Mouse (Mus musculus) forebrain, embryonic 16.5 days (tissue): ENCODE data around the gene Retreg2. TPM values are rescaled to one million over a fixed set of nuclear protein-coding genes. Genes with fewer than 3 reads are reported as not detected.
A peak's percentile ranks its signal among the peaks of the same experiment; 100 is the strongest.

Experiments used
- ATAC-seq: fragments of 200-750 bp; cut with Nextera tagmentation; 2 replicates; pipeline ENCODE4 v1.8.0; 2017; ENCODE audit warnings: mild to moderate bottlenecking, moderate library complexity
- H3K27ac ChIP-seq: fragments of 300-500 bp; sonication (generic); 2 replicates; pipeline ENCODE4 v1.5.1; 2014; ENCODE audit warnings: low read length, control low read depth
- H3K27me3 ChIP-seq: fragments of 300-500 bp; sonication (generic); replicated peaks from 2 replicates; pipeline ENCODE4 v1.6.1; 2014; ENCODE audit warnings: low read length; ENCODE audit not compliant: control insufficient read depth, insufficient read depth
- H3K36me3 ChIP-seq: fragments of 300-500 bp; sonication (generic); 2 replicates; pipeline ENCODE4 v1.6.1; 2014; ENCODE audit not compliant: control insufficient read depth, insufficient read depth
- H3K4me1 ChIP-seq: fragments of 300-500 bp; sonication (generic); replicated peaks from 2 replicates; pipeline ENCODE4 v1.6.1; 2014; ENCODE audit warnings: low read length; ENCODE audit not compliant: control insufficient read depth, insufficient read depth
- H3K4me2 ChIP-seq: fragments of 300-500 bp; sonication (generic); 2 replicates; pipeline ENCODE4 v1.6.1; 2014; ENCODE audit warnings: mild to moderate bottlenecking, low read length, control low read depth
- H3K4me3 ChIP-seq: fragments of 300-500 bp; sonication (generic); replicated peaks from 2 replicates; pipeline ENCODE4 v1.5.1; 2014; ENCODE audit warnings: mild to moderate bottlenecking, low read length, control low read depth
- H3K9ac ChIP-seq: fragments of 300-500 bp; sonication (generic); replicated peaks from 2 replicates; pipeline ENCODE4 v1.6.1; 2014; ENCODE audit warnings: low read depth, low read length, control low read depth
- H3K9me3 ChIP-seq: fragments of 300-500 bp; sonication (generic); 2 replicates; pipeline ENCODE4 v1.6.1; 2016; ENCODE audit warnings: low read length; ENCODE audit not compliant: control insufficient read depth
- WGBS: fragments of 180-500 bp; shearing (Covaris S2); extraction: QIAGEN DNeasy Blood & Tissue Kit; methylation state at CpG from one replicate; pipeline ENCODE4 v1.1.7; 2014; 5-methylcytosine and 5-hydroxymethylcytosine counted together
- polyA plus RNA-seq: library from polyadenylated mRNA; unstranded; fragments of >200 nt; fragmentation: Nextera tagmentation; extraction: Ambion mirVana; gene quantifications from 2 replicates; pipeline ENCODE4 v1.2.1, GENCODE M21; 2015

The Retreg2 gene
- polyA plus RNA-seq: 91.9 and 102 TPM in 2 replicates

DNA sequence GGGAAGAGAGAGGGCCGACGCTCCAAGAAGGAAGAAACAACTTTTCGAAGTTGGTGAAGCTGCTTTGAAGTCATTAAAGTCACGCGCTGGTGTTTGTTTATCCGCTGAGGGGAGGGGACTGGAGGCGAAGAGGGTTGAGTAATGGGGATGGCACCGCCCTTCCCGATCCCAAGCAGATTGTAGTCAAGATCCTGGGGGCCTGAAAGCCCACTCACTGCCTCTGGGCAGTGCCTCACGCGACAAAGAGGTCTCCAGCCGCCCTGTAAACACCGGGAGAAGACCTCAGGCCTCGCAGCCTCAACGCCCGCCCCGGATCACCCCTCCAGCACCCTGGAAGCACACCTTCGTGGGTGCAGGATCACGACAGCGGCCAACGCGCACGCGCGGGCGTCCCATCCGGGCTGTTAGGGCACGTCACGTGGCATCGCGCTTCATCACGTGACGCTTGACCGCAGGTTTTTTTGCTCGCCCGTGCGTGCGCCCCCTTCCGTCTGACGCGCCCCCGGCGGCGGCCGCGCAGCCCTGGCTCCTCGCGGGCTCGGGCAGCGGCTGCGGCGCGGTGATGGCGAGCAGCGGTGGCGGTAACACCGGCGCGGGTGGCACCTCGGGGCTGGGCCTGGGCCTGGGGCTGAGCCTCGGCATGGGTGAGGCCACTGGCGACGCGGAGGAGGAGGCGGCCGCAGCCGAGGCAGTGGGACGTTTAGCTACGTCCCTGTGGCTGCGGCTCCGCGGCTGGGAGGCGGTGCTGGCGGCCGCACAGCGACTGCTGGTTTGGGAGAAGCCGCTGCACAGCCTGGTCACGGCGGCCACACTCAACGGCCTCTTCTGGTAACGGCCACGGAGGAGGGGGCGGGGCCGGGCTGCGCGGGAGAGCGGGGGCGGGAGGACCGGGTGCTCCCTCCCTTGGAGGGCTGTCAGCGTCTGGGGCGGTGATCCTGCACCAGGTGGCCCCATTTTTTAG, at the start of gene Retreg2, which contains the start of gene Cnppd1:
Retreg2 (plus strand) TSS at position 478 of the 961 bp plus-strand sequence.
Cnppd1 (minus strand) TSS at position 411 of the 961 bp plus-strand sequence.
- Histone ChIP-seq H3K9me3 (no peaks in the 10 kb centered on the region), H3K4me1 (peaks cover 23% of the 10 kb centered on the region), H3K9ac (peak within 1 kb of the TSS; percentile 96), H3K27ac (peak within 1 kb of the TSS; percentile 96), H3K36me3 (peaks cover 20% of the 10 kb centered on the region), H3K4me2 (peak within 1 kb of the TSS; percentile 89), H3K27me3 (no peaks in the 10 kb centered on the region), H3K4me3 (peak within 1 kb of the TSS; percentile 92)
- ATAC-seq: peak; percentile 90
- under 1% methylated on average over 89 of the region's 91 CpGs for WGBS

DNA sequence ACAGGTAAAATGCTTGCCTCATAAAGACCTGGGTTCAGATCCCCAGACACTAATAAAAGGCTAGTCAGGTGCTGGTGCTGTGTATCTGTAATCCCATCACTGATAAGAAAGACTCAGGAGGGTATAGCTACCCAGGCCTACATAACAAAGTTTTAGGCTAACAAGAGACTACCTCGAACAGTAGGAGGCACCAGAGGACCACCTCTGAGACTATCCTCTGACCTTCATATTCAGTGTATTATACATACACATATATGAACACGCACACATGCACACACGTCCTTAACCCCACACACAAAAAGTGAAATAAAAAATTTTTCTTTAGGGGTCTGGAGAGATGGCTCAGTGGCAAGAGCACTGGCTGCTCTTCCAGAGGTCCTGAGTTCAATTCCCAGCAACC, 20.4 kb upstream of the Retreg2 start:
- no peak for ATAC-seq
- Histone ChIP-seq H3K9ac (no peak overlapping the region), H3K27ac (no peak overlapping the region), H3K27me3 (no peaks in the 10 kb centered on the region), H3K4me1 (peaks cover 9% of the 10 kb centered on the region), H3K36me3 (no peaks in the 10 kb centered on the region), H3K4me3 (no peak overlapping the region), H3K9me3 (no peaks in the 10 kb centered on the region), H3K4me2 (no peak overlapping the region)
- 80% methylated on average over 3 of the region's 3 CpGs for WGBS

DNA sequence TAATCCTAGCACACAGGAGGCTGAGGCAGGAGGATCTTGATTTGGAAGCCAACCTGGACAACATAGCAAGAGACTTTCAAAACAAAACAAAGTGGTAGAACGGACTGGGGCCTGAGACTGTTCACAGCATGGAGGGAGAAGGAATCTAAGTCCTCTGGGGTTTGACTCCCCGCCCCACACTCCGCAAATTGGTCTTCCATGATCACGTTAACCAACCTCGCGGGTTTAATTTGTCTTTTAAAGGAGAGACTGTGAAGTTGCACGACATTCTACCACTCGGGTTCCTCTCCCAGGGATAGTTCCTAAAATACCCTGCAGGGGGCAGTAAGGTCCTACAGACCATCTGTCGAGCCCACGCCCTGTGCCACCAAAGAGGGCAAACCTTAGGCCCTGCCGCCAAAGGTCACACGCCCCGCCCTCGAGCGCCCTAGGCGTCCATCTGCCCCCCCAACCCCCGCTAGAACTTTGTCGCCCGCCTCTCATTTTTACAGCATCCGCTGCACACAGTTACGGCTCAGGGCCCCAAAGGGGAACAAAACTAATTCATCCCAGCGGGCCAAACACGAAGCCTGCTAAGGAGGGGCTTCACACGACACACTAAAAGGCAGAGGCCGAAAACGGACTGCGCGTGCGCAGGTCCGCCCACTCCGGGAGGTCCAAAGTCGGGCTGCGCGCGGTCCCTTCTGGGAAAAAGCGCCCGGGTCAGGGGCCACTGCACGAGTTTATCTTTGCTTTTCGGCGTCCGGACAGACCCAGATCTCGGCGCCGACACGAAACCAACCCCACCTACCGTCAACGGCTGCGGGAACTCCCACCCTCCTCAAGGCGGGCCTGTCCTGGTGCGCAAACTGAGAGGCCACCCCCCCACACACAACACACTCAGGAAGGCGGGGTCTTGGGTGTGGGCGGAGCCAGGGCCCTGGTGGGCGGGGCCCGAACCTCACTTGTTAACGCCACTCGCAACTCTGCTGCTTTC, 17.9 kb upstream of the Retreg2 start, which contains the start of gene Nhej1:
Nhej1 (minus strand) TSS at position 855 of the 976 bp plus-strand sequence.
- Histone ChIP-seq H3K9me3 (no peaks in the 10 kb centered on the region), H3K9ac (peak within 1 kb of the TSS; percentile 77), H3K27me3 (no peaks in the 10 kb centered on the region), H3K4me3 (peak within 1 kb of the TSS; percentile 84), H3K27ac (peak within 1 kb of the TSS; percentile 95), H3K4me1 (peaks cover 9% of the 10 kb centered on the region), H3K4me2 (peak within 1 kb of the TSS; percentile 74), H3K36me3 (no peaks in the 10 kb centered on the region)
- ATAC-seq: peak; percentile 95
- WGBS: 2% methylated on average over 56 of the region's 56 CpGs

DNA sequence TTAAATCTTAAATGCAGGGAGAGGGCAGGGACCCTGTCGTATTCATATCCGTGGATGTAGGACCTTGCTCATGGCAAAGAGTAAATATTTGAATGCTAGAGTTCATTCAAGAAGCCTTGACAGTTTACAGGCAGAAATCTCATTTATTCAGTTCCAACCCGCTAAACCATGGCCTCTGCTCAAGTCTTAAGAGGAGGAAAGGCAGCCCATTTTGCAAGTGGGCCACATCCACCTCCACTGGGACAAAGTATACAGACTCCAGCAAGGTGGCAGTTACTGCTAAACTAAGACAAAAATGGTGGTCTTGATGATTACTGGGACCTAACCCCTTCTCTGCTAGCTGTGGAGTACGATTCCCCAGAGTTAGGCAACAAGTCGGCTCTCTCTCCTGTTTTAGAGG, 17.2 kb upstream of the Retreg2 start:
- Histone ChIP-seq H3K9ac (peak overlapping the region; percentile 77; the same call in 1 of the 2 replicates), H3K4me3 (peak overlapping the region; percentile 84), H3K4me1 (peaks cover 9% of the 10 kb centered on the region), H3K36me3 (no peaks in the 10 kb centered on the region), H3K9me3 (no peaks in the 10 kb centered on the region), H3K27ac (no peak overlapping the region; the same call in 1 of the 2 replicates), H3K4me2 (peak overlapping the region; percentile 74), H3K27me3 (no peaks in the 10 kb centered on the region)
- WGBS: 41% methylated on average over 5 of the region's 5 CpGs
- no peak for ATAC-seq

DNA sequence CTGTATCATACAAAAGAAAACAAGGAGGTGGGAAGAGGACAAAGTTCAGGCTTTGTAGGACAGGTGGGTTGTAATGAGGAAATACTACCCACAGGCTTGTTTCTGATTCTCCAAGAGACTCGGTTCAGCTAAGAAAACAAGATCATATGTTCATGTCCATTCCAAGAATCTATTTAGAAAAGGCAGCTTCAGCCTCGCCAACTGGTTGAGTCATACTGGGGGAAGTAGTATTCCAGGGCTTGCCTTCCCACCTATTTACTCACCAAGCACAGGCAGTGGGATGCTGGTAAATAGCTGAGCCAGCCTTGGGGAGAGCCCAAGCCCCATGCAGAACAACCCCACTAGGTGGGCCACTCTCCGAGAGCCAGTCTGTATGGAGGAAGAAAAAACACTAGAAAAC, 13.9 kb upstream of the Retreg2 start:
- H3K27ac ChIP-seq: no peak overlapping the region
- no peak for ATAC-seq

DNA sequence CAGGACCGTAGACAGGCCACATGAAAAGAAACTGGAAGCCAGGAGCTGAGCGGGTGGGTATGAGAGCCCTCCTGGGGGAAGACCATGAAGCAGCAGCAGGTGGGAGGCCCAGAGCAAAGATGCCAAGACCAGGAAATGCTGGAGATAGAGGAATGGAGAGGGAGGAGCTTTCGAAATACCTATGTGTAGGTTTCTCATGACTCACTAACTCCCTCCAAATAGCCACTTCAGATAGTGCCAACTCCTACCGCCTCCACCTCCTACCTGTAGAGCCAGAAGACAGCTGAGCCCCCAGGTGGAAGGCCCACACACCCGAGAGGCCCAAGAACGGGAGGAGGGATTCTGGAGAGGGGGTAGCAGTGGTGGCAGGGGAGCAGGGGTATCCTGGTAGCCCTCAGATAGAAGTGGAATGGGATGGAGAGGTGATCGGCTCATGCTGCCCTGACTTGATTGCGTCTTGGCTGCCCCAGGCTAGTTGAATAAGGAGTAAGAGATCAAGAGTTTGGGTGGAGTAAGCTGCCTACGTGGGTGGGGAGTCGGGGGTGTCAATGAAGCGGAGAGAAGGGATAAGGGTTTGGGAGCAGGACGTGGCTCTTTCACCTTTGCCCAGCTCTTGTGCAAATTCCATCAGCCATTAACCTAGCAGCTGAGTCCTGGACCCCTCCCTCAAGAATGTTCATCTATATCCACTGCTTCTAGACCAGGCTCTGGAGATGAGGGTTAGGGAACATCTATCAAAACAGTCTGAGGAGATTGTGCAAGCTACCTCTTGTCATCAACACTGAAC, 9.0 kb upstream of the Retreg2 start, which contains the start of gene Slc23a3:
Slc23a3 (minus strand) TSS at position 470 of the 787 bp plus-strand sequence.
- no peak for ATAC-seq
- no peak within 1 kb of the TSS for H3K9ac ChIP-seq
- H3K27me3 ChIP-seq: no peaks in the 10 kb centered on the region
- no peak within 1 kb of the TSS for H3K27ac ChIP-seq
- H3K9me3 ChIP-seq: no peaks in the 10 kb centered on the region
- H3K4me3 ChIP-seq: no peak within 1 kb of the TSS
- H3K4me1 ChIP-seq: no peaks in the 10 kb centered on the region
- peaks cover 10% of the 10 kb centered on the region; the same call in 1 of the 2 replicates for H3K36me3 ChIP-seq
- WGBS: 72% methylated on average over 12 of the region's 12 CpGs
- H3K4me2 ChIP-seq: no peak within 1 kb of the TSS

More for the DNA sequence above, 13.9 kb upstream of the Retreg2 start:
- Histone ChIP-seq H3K4me2 (no peak overlapping the region), H3K4me1 (peaks cover 9% of the 10 kb centered on the region), H3K4me3 (no peak overlapping the region), H3K36me3 (no peaks in the 10 kb centered on the region), H3K9ac (no peak overlapping the region), H3K27me3 (no peaks in the 10 kb centered on the region), H3K9me3 (no peaks in the 10 kb centered on the region)
- WGBS: 70% methylated on average over 3 of the region's 3 CpGs

DNA sequence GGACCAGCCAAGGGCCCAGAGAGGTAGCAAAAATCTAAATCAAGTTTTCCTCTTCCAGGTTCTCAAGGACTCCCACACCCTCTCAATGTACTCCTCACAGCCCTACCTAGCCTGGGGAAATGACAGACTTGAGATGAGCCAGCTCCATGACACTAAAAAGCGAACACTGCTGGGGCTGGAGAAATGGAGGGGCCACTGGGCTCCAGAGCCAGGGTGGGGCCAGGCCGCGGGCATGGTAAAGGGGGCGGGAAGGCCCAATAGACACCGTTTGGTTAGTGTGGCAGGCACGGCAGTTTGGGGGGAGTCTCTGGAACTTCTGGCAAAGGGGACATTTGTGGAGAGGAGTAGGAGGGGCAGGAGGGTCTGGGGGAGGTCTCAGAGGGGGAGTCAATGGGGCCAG, 6.3 kb upstream of the Retreg2 start:
- H3K9me3 ChIP-seq: no peaks in the 10 kb centered on the region
- peaks cover 13% of the 10 kb centered on the region; the same call in 1 of the 2 replicates for H3K36me3 ChIP-seq
- peaks cover 13% of the 10 kb centered on the region for H3K4me1 ChIP-seq
- no peak for ATAC-seq
- H3K27me3 ChIP-seq: no peaks in the 10 kb centered on the region
- 94% methylated on average over 6 of the region's 6 CpGs for WGBS
- no peak overlapping the region for H3K9ac ChIP-seq
- no peak overlapping the region for H3K4me2 ChIP-seq
- H3K4me3 ChIP-seq: no peak overlapping the region
- H3K27ac ChIP-seq: no peak overlapping the region

DNA sequence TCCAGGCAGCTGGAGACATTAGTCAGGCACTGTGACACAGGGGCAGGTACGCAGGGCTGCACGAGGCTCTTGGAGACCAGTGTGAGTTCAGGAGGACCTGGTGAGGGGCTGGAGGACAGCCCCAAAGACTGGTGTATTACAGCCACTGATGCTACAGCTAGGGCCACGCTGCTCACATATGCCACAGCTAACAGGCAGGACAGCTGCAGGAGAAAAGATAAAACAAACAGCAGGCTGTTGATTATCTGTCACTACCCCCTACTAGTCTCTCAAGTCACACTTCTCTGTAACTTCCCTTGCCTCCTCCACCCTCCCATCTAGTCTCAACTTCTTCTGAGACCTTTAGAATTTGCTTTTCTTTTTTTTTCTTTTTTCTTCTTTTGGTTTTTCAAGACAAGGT, 5.8 kb upstream of the Retreg2 start:
- no peak overlapping the region for H3K4me2 ChIP-seq
- H3K27me3 ChIP-seq: no peaks in the 10 kb centered on the region
- no peak overlapping the region for H3K9ac ChIP-seq
- no peaks in the 10 kb centered on the region for H3K9me3 ChIP-seq
- H3K27ac ChIP-seq: no peak overlapping the region
- ATAC-seq: no peak
- peaks cover 13% of the 10 kb centered on the region; the same call in 1 of the 2 replicates for H3K36me3 ChIP-seq
- 78% methylated on average over 3 of the region's 3 CpGs for WGBS
- H3K4me3 ChIP-seq: no peak overlapping the region
- peaks cover 13% of the 10 kb centered on the region for H3K4me1 ChIP-seq
